Mouse (Mus musculus): ENCODE measurements around the gene Exosc7.

- TF ChIP-seq EP300 (IDR thresholded peaks at IDR 0.05; ENCODE audit: low read depth) (peak; percentile 53; the same call in 1 of the 2 replicates), CTCF (IDR thresholded peaks at IDR 0.05; ENCODE audit: low read depth) (no peak)
Observed at GRCm38 (mm10) chr9:123087558-123087957, 25.5 kb upstream of the Exosc7 start.

All from liver, postnatal 0 days (tissue).